Mouse (Mus musculus) E14TG2a.4 (cell line): ENCODE measurements at regions not wholly inside any gene's neighbourhood (a gene's known extent, or its start where the extent isn't known, plus 50 kb on each side); places are given as distances from the start of the nearest gene placed in this dataset.

ENCODE experiments used
- CTCF ChIP-seq: conservative IDR thresholded peaks from 2 replicates; pipeline ENCODE4 v1.5.1; 2014; ENCODE audit warnings: low read length
- NANOG ChIP-seq: IDR thresholded peaks from 2 replicates; pipeline ENCODE4 v1.6.1; 2014; ENCODE audit warnings: borderline replicate concordance, low read length, mixed read lengths
- POU5F1 ChIP-seq: IDR thresholded peaks from 2 replicates; pipeline ENCODE4 v1.6.1; 2014; ENCODE audit warnings: low read length, borderline replicate concordance

DNA sequence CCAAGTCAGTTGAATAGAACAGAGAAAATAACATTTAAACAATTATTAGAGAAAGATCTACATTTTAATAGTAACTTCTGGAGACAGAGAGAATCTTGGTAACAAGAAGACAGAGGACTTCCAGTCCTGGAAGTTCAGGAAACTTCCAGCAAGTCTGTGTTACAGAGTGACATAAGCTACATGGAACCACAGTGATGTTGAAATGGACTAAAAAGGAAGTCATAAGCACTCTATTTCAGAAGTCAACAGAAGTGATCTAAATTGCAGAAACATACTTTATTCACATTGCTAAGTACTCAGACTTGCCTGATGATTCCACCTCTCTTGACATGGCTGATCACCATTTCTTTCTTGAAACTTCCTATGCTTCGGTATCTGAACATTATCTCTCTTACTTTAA, 1051.7 kb downstream of the 5730522E02Rik start:
- TF ChIP-seq CTCF (no peak), NANOG (no peak), POU5F1 (no peak)
